Mouse (Mus musculus) heart, embryonic 11.5 days (tissue): ENCODE data around the gene Pnp. TPM values are rescaled to one million over a fixed set of nuclear protein-coding genes. Genes with fewer than 3 reads are reported as not detected.
"Not testable (repeated sequence)": the region's sequence is repeated elsewhere in the genome, so short reads cannot be mapped to it uniquely, and the experiment has no call there.

ENCODE experiments used
- ATAC-seq: fragments of 200-750 bp; cut with Nextera tagmentation; replicated peaks from 2 replicates; pipeline ENCODE4 v1.8.0; 2017; ENCODE audit warnings: moderate library complexity; ENCODE audit not compliant: insufficient number of reproducible peaks, low FRiP score, low TSS enrichment
- H3K27ac ChIP-seq: fragments of 300-500 bp; sonication (generic); 2 replicates; pipeline ENCODE4 v1.5.1; 2014; ENCODE audit warnings: mild to moderate bottlenecking, low read depth, low read length
- H3K27me3 ChIP-seq: fragments of 300-500 bp; sonication (generic); 2 replicates; pipeline ENCODE4 v1.6.1; 2014; ENCODE audit warnings: mild to moderate bottlenecking, low read length, mixed read lengths; ENCODE audit not compliant: control insufficient read depth, insufficient read depth
- H3K36me3 ChIP-seq: fragments of 300-500 bp; sonication (generic); 2 replicates; pipeline ENCODE4 v1.6.1; 2014; ENCODE audit warnings: mild to moderate bottlenecking, low read length, moderate library complexity, mixed read lengths; ENCODE audit not compliant: control insufficient read depth, insufficient read depth
- H3K4me1 ChIP-seq: fragments of 300-500 bp; sonication (generic); 2 replicates; pipeline ENCODE4 v1.6.1; 2014; ENCODE audit warnings: low read length; ENCODE audit not compliant: control insufficient read depth, insufficient read depth
- H3K4me2 ChIP-seq: fragments of 300-500 bp; sonication (generic); 2 replicates; pipeline ENCODE4 v1.6.1; 2014; ENCODE audit warnings: mild to moderate bottlenecking, moderate library complexity
- H3K4me3 ChIP-seq: fragments of 300-500 bp; sonication (generic); 2 replicates; pipeline ENCODE4 v1.5.1; 2014; ENCODE audit warnings: low read depth, low read length
- H3K9ac ChIP-seq: fragments of 300-500 bp; sonication (generic); 2 replicates; pipeline ENCODE4 v1.6.1; 2014; ENCODE audit warnings: mild to moderate bottlenecking, low read depth, low read length, moderate library complexity
- H3K9me3 ChIP-seq: fragments of 300-500 bp; sonication (generic); replicated peaks from 2 replicates; pipeline ENCODE4 v1.6.1; 2016; ENCODE audit warnings: low read length; ENCODE audit not compliant: control insufficient read depth
- WGBS: fragments of 180-500 bp; shearing (Covaris S2); extraction: QIAGEN DNeasy Blood & Tissue Kit; methylation state at CpG from one replicate; pipeline ENCODE4 v1.1.7; 2014; ENCODE audit not compliant: insufficient replicate concordance; 5-methylcytosine and 5-hydroxymethylcytosine counted together
- polyA plus RNA-seq: library from polyadenylated mRNA; unstranded; fragments of >200 nt; fragmentation: Nextera tagmentation; extraction: Ambion mirVana; gene quantifications from 2 replicates; pipeline ENCODE4 v1.2.1, GENCODE M21; 2014

The Pnp gene
- polyA plus RNA-seq, 1 experiment from 2014 or later, result 46.6 TPM

- 86% methylated on average over 5 of the region's 5 CpGs for WGBS
- H3K9me3 ChIP-seq, H3K9ac ChIP-seq, H3K4me1 ChIP-seq, H3K27me3 ChIP-seq, H3K36me3 ChIP-seq, H3K27ac ChIP-seq, ATAC-seq, H3K4me3 ChIP-seq, H3K4me2 ChIP-seq: not testable (repeated sequence)
Measured at GRCm38 (mm10) chr14:50958289-50958995, 27.6 kb downstream of the Pnp start.

DNA sequence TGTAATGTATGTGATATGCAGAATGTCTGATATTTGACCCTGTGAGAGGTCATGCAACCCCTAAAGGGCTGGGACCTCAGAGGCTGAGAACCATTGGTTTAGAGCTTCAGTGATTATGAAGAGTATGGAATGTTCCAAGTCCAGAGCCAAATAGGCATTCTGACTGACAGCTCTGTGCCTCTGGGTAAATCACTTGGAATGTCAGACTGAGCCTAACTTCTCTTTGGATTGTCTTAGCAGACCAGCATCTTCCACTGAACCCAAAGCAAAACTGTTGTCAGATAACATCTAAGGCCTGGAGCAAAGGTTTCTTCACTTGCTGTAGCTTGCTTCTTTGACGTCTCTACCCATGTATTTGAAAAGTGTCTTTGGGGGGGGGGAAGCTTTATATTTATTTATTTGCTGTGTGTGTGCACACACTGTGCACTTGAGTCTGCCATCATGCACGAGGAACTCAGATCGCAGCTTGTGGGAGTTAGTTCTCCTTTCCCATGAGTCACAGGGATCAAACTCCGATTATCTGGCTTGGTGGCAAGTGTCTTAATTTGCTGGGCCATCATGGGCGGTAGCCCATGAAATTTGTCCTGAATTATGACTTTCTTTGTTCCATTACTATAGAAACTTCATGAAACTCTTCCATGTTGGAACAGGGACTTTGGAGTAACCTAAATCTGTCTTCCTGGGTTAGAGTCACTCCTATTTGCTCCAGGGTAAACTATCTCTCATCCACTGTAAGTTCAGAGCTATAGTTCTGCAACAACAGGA, 37.5 kb downstream of the Pnp start:
- Histone ChIP-seq H3K9ac (no peak overlapping the region), H3K27ac (no peak overlapping the region), H3K36me3 (no peaks in the 10 kb centered on the region), H3K4me3 (no peak overlapping the region), H3K4me1 (no peaks in the 10 kb centered on the region), H3K27me3 (no peaks in the 10 kb centered on the region), H3K4me2 (no peak overlapping the region), H3K9me3 (no peaks in the 10 kb centered on the region)
- 85% methylated on average over 5 of the region's 5 CpGs for WGBS
- ATAC-seq, result no peak

DNA sequence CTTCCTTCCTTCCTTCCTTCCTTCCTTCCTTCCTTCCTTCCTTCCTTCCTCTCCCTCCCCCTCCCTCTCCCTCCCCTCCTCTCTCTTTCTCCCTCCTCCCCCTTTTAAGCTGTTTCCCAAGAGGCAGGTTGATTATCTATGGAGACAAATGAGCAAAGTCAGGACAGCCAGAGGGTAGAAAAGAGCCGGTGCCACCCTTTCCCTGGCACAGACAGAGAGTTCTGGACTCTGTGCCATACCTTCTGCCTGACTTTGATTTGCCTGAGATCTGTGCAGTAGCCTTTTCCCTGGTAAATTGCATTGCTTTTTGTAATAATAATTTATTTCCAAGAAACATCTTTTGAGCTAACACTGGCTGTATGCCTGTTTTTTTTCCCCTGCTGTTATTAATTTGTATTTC, 38.2 kb downstream of the Pnp start:
- Histone ChIP-seq H3K9ac (no peak overlapping the region), H3K27me3 (no peaks in the 10 kb centered on the region), H3K36me3 (no peaks in the 10 kb centered on the region), H3K4me1 (no peaks in the 10 kb centered on the region), H3K9me3 (no peaks in the 10 kb centered on the region), H3K27ac (no peak overlapping the region), H3K4me3 (no peak overlapping the region), H3K4me2 (peak overlapping the region; percentile 21; the same call in 1 of the 2 replicates)
- WGBS, result 9% methylated on average over 1 of the region's 1 CpGs
- no peak for ATAC-seq

GRCm38 (mm10) chr14:50969558-50970544, 39.0 kb downstream of the Pnp start:
- H3K4me3 ChIP-seq, result no peak overlapping the region
- H3K27ac ChIP-seq, result no peak overlapping the region
- no peaks in the 10 kb centered on the region for H3K27me3 ChIP-seq
- 0 out of 2 replicates have a peak, but pooled peaks have one; percentile 31 for ATAC-seq
- peak overlapping the region; percentile 21; the same call in 1 of the 2 replicates for H3K4me2 ChIP-seq
- no peaks in the 10 kb centered on the region for H3K9me3 ChIP-seq
- H3K9ac ChIP-seq, result no peak overlapping the region
- H3K4me1 ChIP-seq, result no peaks in the 10 kb centered on the region
- 23% methylated on average over 12 of the region's 12 CpGs for WGBS
- no peaks in the 10 kb centered on the region for H3K36me3 ChIP-seq

DNA sequence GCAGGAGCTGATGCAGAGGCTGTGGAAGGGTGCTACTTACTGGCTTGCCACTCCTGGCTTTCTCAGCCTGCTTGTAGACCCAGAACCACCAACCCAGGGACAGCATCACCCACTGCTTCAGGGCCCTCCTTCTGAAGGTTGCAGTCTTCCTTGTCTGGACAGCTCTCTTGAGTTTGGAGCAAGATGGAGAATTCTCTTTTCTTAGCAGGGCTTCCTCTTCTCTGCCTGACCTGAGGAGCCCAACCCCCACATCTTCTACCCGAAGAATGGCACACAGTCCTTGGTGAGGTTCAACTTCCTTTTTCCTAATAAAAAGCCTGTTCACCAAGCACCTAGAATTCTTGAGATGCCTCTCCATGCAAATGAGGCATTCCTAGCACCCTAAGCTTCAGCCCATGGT, 39.9 kb downstream of the Pnp start:
- no peaks in the 10 kb centered on the region for H3K36me3 ChIP-seq
- ATAC-seq, result no peak
- no peak overlapping the region for H3K4me3 ChIP-seq
- no peak overlapping the region for H3K9ac ChIP-seq
- no peaks in the 10 kb centered on the region for H3K9me3 ChIP-seq
- 50% methylated on average over 1 of the region's 1 CpGs for whole genome bisulfite sequencing
- no peak overlapping the region for H3K4me2 ChIP-seq
- H3K27ac ChIP-seq, result no peak overlapping the region
- no peaks in the 10 kb centered on the region for H3K27me3 ChIP-seq
- H3K4me1 ChIP-seq, result no peaks in the 10 kb centered on the region

- H3K4me2 ChIP-seq, H3K36me3 ChIP-seq, ATAC-seq, H3K9ac ChIP-seq, H3K27me3 ChIP-seq, H3K4me1 ChIP-seq, H3K27ac ChIP-seq, H3K9me3 ChIP-seq, H3K4me3 ChIP-seq: not testable (repeated sequence)
- 86% methylated on average over 5 of the region's 5 CpGs for WGBS
Measured at GRCm38 (mm10) chr14:50973054-50973453, 42.2 kb downstream of the Pnp start.

DNA sequence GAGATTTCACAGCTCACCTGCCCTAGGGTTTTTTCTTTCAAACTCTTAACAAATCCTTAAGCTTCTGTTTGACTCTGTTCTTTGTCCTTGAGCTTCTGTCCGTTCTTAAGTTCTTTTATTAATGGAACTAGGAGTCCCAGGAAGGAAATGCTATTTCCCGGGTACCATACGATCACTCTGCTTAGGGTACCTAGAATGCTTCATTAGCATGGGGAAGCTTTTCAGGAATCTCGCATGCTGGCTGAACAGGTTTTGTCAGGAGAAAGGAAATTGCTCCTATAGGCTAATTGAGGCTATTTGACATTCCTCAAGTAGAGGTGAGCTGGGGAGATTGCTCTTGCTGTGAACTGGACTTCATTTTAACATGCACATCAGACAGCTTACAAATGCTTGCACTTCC, 42.8 kb downstream of the Pnp start:
- Histone ChIP-seq H3K4me1 (no peaks in the 10 kb centered on the region), H3K27me3 (no peaks in the 10 kb centered on the region), H3K36me3 (no peaks in the 10 kb centered on the region), H3K9me3 (no peaks in the 10 kb centered on the region), H3K4me3 (no peak overlapping the region), H3K27ac (no peak overlapping the region), H3K4me2 (no peak overlapping the region), H3K9ac (no peak overlapping the region)
- 43% methylated on average over 4 of the region's 4 CpGs for WGBS
- no peak for ATAC-seq

GRCm38 (mm10) chr14:50975001-50975400, 44.1 kb downstream of the Pnp start:
- H3K9me3 ChIP-seq, result no peaks in the 10 kb centered on the region
- H3K27me3 ChIP-seq, result no peaks in the 10 kb centered on the region
- ATAC-seq, result no peak
- no peak overlapping the region for H3K27ac ChIP-seq
- WGBS, result 45% methylated on average over 5 of the region's 5 CpGs
- no peak overlapping the region for H3K4me2 ChIP-seq
- no peak overlapping the region for H3K9ac ChIP-seq
- no peak overlapping the region for H3K4me3 ChIP-seq
- H3K36me3 ChIP-seq, result no peaks in the 10 kb centered on the region
- H3K4me1 ChIP-seq, result no peaks in the 10 kb centered on the region
